Mouse (Mus musculus): Measurements from ENCODE around the gene Asb4. TPM values are rescaled to one million over a fixed set of nuclear protein-coding genes. Genes with fewer than 3 reads are reported as not detected.

The Asb4 gene
- polyA plus RNA-seq, 1 experiment from 2014 or later: 58.4 TPM

- Histone ChIP-seq H3K9ac (ENCODE audit: low read depth, low read length) (no peak overlapping the region), H3K27me3 (ENCODE audit: control insufficient read depth, insufficient read depth, low read length) (no peaks in the 10 kb centered on the region), H3K4me1 (ENCODE audit: control insufficient read depth, insufficient read depth, low read length) (no peaks in the 10 kb centered on the region; the same call in 1 of the 2 replicates), H3K4me3 (ENCODE audit: low read depth, low read length) (no peak overlapping the region), H3K4me2 (no peak overlapping the region), H3K36me3 (ENCODE audit: control insufficient read depth, insufficient read depth, low read length) (no peaks in the 10 kb centered on the region; the same call in 1 of the 2 replicates), H3K27ac (ENCODE audit: low read depth, low read length) (no peak overlapping the region), H3K9me3 (replicated peaks; ENCODE audit: control insufficient read depth, low read length) (no peaks in the 10 kb centered on the region)
- no peak for ATAC-seq (replicated peaks; ENCODE audit: insufficient number of reproducible peaks, low FRiP score, low TSS enrichment)
- 43% methylated on average over 18 of the region's 18 CpGs for WGBS (ENCODE audit: insufficient replicate concordance)
Measured at GRCm38 (mm10) chr6:5403095-5403815, 20.1 kb downstream of the Asb4 start.

GRCm38 (mm10) chr6:5404016-5404415 is 20.8 kb downstream of the Asb4 start:
- H3K27ac ChIP-seq (ENCODE audit: low read depth, low read length): no peak overlapping the region
- no peaks in the 10 kb centered on the region for H3K9me3 ChIP-seq (replicated peaks; ENCODE audit: control insufficient read depth, low read length)
- no peak overlapping the region for H3K9ac ChIP-seq (ENCODE audit: low read depth, low read length)
- no peak overlapping the region for H3K4me2 ChIP-seq
- H3K4me3 ChIP-seq (ENCODE audit: low read depth, low read length): no peak overlapping the region
- no peaks in the 10 kb centered on the region for H3K27me3 ChIP-seq (ENCODE audit: control insufficient read depth, insufficient read depth, low read length)
- ATAC-seq (replicated peaks; ENCODE audit: insufficient number of reproducible peaks, low FRiP score, low TSS enrichment): no peak
- WGBS (ENCODE audit: insufficient replicate concordance): 80% methylated on average over 6 of the region's 6 CpGs
- no peaks in the 10 kb centered on the region; the same call in 1 of the 2 replicates for H3K4me1 ChIP-seq (ENCODE audit: control insufficient read depth, insufficient read depth, low read length)
- H3K36me3 ChIP-seq (ENCODE audit: control insufficient read depth, insufficient read depth, low read length): no peaks in the 10 kb centered on the region

DNA sequence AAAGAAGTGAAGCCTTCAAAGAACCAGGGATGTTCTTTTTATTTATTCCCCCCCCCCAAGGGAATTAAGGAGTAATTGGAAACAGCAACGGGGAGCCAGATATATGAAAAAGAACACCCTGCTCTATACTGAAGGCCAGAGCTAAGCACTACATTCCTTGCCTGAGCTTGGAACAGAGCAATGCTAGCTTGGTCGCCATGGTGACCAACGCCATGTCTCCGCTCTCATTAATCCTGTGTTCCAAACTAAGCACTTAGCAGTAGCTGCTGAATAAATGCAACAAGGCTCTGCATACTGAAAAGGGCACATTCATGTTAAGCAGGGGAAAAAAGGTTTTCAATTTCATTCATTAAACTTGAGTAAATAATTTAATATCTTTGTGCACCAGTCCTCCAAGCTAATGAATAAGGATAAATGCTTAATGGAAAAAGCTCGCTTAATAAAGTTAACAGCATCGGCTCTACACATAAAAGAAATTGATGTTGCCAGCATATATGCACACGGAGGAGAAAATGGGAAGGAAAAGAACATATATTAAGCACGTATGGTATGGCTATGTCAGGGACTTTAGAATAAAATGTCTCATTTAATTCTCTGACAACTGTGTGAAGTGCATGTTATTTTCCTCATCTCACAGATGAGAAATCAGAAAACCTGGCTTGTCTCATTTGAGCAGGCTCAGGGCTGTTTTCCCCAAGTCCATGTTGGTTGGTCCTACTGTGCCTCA is 25.4 kb downstream of the Asb4 start:
- no peak overlapping the region for H3K9ac ChIP-seq (ENCODE audit: low read depth, low read length)
- H3K27me3 ChIP-seq (ENCODE audit: control insufficient read depth, insufficient read depth, low read length): no peaks in the 10 kb centered on the region
- ATAC-seq (replicated peaks; ENCODE audit: insufficient number of reproducible peaks, low FRiP score, low TSS enrichment): 0 out of 2 replicates have a peak, but pooled peaks have one; percentile 55
- H3K4me3 ChIP-seq (ENCODE audit: low read depth, low read length): no peak overlapping the region
- no peak overlapping the region for H3K27ac ChIP-seq (ENCODE audit: low read depth, low read length)
- no peaks in the 10 kb centered on the region for H3K36me3 ChIP-seq (ENCODE audit: control insufficient read depth, insufficient read depth, low read length)
- WGBS (ENCODE audit: insufficient replicate concordance): 63% methylated on average over 8 of the region's 8 CpGs
- no peak overlapping the region for H3K4me2 ChIP-seq
- H3K4me1 ChIP-seq (ENCODE audit: control insufficient read depth, insufficient read depth, low read length): peaks cover 5% of the 10 kb centered on the region; the same call in 1 of the 2 replicates
- H3K9me3 ChIP-seq (replicated peaks; ENCODE audit: control insufficient read depth, low read length): no peaks in the 10 kb centered on the region

GRCm38 (mm10) chr6:5409676-5410075 is 26.5 kb downstream of the Asb4 start:
- no peak overlapping the region for H3K4me3 ChIP-seq (ENCODE audit: low read depth, low read length)
- peaks cover 5% of the 10 kb centered on the region; the same call in 1 of the 2 replicates for H3K4me1 ChIP-seq (ENCODE audit: control insufficient read depth, insufficient read depth, low read length)
- H3K9me3 ChIP-seq (replicated peaks; ENCODE audit: control insufficient read depth, low read length): no peaks in the 10 kb centered on the region
- no peak overlapping the region for H3K27ac ChIP-seq (ENCODE audit: low read depth, low read length)
- no peak overlapping the region for H3K4me2 ChIP-seq
- ATAC-seq (replicated peaks; ENCODE audit: insufficient number of reproducible peaks, low FRiP score, low TSS enrichment): no peak
- no peaks in the 10 kb centered on the region for H3K27me3 ChIP-seq (ENCODE audit: control insufficient read depth, insufficient read depth, low read length)
- no peaks in the 10 kb centered on the region for H3K36me3 ChIP-seq (ENCODE audit: control insufficient read depth, insufficient read depth, low read length)
- no peak overlapping the region for H3K9ac ChIP-seq (ENCODE audit: low read depth, low read length)
- 70% methylated on average over 4 of the region's 4 CpGs for WGBS (ENCODE audit: insufficient replicate concordance)

DNA sequence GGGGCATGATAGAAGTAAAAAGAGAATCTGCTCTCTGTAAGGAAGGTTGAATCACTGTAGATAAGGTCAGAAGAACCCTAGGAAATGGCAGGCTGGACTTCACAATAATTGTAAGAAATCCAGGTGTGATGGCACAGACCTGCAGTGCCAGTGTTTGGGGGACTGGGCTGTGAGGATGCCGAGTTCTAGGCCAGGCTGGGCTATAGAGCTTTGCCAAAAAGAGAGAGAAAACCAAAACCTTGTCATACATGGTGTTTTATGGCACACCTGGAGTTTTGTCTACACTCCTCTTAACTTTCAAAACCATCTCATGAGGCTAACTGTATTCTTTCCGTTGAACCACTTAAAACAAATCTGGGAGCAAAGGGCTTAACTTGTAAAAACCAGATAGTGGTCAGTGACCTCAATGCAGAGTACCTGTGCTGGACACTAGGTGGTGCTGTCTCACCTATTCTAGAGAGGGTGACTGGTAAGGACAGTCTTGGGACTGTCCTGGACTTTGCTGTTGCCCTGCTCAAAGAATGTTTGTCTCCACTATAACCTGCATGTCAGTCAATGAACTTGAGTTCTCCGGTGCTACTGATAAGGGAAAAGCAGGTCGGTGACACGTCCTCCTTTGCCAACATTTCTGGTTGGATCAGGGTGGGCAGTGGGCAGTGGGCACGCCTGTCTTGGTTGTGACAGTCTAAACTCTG is 27.7 kb downstream of the Asb4 start:
- Histone ChIP-seq H3K4me1 (ENCODE audit: control insufficient read depth, insufficient read depth, low read length) (peaks cover 5% of the 10 kb centered on the region; the same call in 1 of the 2 replicates), H3K9me3 (replicated peaks; ENCODE audit: control insufficient read depth, low read length) (no peaks in the 10 kb centered on the region), H3K4me2 (no peak overlapping the region), H3K36me3 (ENCODE audit: control insufficient read depth, insufficient read depth, low read length) (no peaks in the 10 kb centered on the region), H3K4me3 (ENCODE audit: low read depth, low read length) (no peak overlapping the region), H3K9ac (ENCODE audit: low read depth, low read length) (no peak overlapping the region), H3K27me3 (ENCODE audit: control insufficient read depth, insufficient read depth, low read length) (no peaks in the 10 kb centered on the region), H3K27ac (ENCODE audit: low read depth, low read length) (no peak overlapping the region)
- WGBS (ENCODE audit: insufficient replicate concordance): 43% methylated on average over 6 of the region's 6 CpGs
- ATAC-seq (replicated peaks; ENCODE audit: insufficient number of reproducible peaks, low FRiP score, low TSS enrichment): peak; percentile 74

DNA sequence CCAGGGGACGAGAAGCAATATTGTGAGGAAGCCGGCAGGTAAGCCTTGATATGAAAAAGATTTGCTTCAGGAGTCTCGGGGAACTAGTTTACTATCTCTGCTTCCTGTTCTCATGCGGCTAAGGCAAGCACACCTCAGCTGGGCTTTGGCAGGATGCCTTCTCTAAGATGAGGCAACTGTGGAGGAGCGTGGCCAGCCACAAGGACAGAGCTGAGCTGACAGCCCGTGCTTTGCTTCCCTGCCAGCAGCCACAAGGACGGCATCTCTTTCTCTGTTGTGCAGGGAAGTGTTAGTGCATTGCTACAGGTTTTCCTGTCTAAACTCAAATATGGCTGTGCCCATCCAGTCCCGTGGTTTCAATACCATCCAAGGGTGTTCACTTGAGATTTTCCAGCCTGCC is 30.1 kb downstream of the Asb4 start:
- Histone ChIP-seq H3K36me3 (ENCODE audit: control insufficient read depth, insufficient read depth, low read length) (no peaks in the 10 kb centered on the region), H3K4me2 (no peak overlapping the region), H3K9me3 (replicated peaks; ENCODE audit: control insufficient read depth, low read length) (no peaks in the 10 kb centered on the region), H3K4me1 (ENCODE audit: control insufficient read depth, insufficient read depth, low read length) (peaks cover 8% of the 10 kb centered on the region; the same call in 1 of the 2 replicates), H3K27ac (ENCODE audit: low read depth, low read length) (no peak overlapping the region), H3K9ac (ENCODE audit: low read depth, low read length) (0 out of 2 replicates have a peak overlapping the region, but pooled peaks have one; percentile 4), H3K27me3 (ENCODE audit: control insufficient read depth, insufficient read depth, low read length) (no peaks in the 10 kb centered on the region), H3K4me3 (ENCODE audit: low read depth, low read length) (no peak overlapping the region)
- 26% methylated on average over 8 of the region's 8 CpGs for whole genome bisulfite sequencing (ENCODE audit: insufficient replicate concordance)
- no peak; the same call in 1 of the 2 replicates for ATAC-seq (replicated peaks; ENCODE audit: insufficient number of reproducible peaks, low FRiP score, low TSS enrichment)

- Histone ChIP-seq H3K36me3 (ENCODE audit: control insufficient read depth, insufficient read depth, low read length) (no peaks in the 10 kb centered on the region; the same call in 1 of the 2 replicates), H3K27ac (ENCODE audit: low read depth, low read length) (no peak overlapping the region), H3K9ac (ENCODE audit: low read depth, low read length) (no peak overlapping the region), H3K9me3 (replicated peaks; ENCODE audit: control insufficient read depth, low read length) (no peaks in the 10 kb centered on the region), H3K4me1 (ENCODE audit: control insufficient read depth, insufficient read depth, low read length) (0 out of 2 replicates have a peak, but pooled peaks cover 3% of the 10 kb centered on the region), H3K4me2 (no peak overlapping the region), H3K27me3 (ENCODE audit: control insufficient read depth, insufficient read depth, low read length) (no peaks in the 10 kb centered on the region), H3K4me3 (ENCODE audit: low read depth, low read length) (no peak overlapping the region)
- ATAC-seq (replicated peaks; ENCODE audit: insufficient number of reproducible peaks, low FRiP score, low TSS enrichment): no peak
- WGBS (ENCODE audit: insufficient replicate concordance): 81% methylated on average over 2 of the region's 2 CpGs
Measured at GRCm38 (mm10) chr6:5421442-5421841, 38.3 kb downstream of the Asb4 start.

- 88% methylated on average over 3 of the region's 3 CpGs for WGBS (ENCODE audit: insufficient replicate concordance)
- H3K9me3 ChIP-seq (replicated peaks; ENCODE audit: control insufficient read depth, low read length): no peaks in the 10 kb centered on the region
- 0 out of 2 replicates have a peak, but pooled peaks cover 3% of the 10 kb centered on the region for H3K4me1 ChIP-seq (ENCODE audit: control insufficient read depth, insufficient read depth, low read length)
- H3K36me3 ChIP-seq (ENCODE audit: control insufficient read depth, insufficient read depth, low read length): no peaks in the 10 kb centered on the region; the same call in 1 of the 2 replicates
- no peaks in the 10 kb centered on the region for H3K27me3 ChIP-seq (ENCODE audit: control insufficient read depth, insufficient read depth, low read length)
- no peak for ATAC-seq (replicated peaks; ENCODE audit: insufficient number of reproducible peaks, low FRiP score, low TSS enrichment)
- no peak overlapping the region for H3K9ac ChIP-seq (ENCODE audit: low read depth, low read length)
- H3K4me3 ChIP-seq (ENCODE audit: low read depth, low read length): no peak overlapping the region
- no peak overlapping the region for H3K4me2 ChIP-seq
- H3K27ac ChIP-seq (ENCODE audit: low read depth, low read length): no peak overlapping the region
Measured at GRCm38 (mm10) chr6:5422386-5422785, 39.2 kb downstream of the Asb4 start.

All from heart, embryonic 11.5 days (tissue).